Mouse (Mus musculus) midbrain, postnatal 0 days (tissue): ENCODE data around the gene Gm11555. TPM values are rescaled to one million over a fixed set of nuclear protein-coding genes. Genes with fewer than 3 reads are reported as not detected.
A peak's percentile ranks its signal among the peaks of the same experiment; 100 is the strongest.
"Not testable (repeated sequence)": the region's sequence is repeated elsewhere in the genome, so short reads cannot be mapped to it uniquely, and the experiment has no call there.

Experiments used
- ATAC-seq: fragments of 200-750 bp; cut with Nextera tagmentation; 2 replicates; pipeline ENCODE4 v1.8.0; 2017; ENCODE audit warnings: moderate number of reproducible peaks, mild to moderate bottlenecking, moderate TSS enrichment, moderate library complexity; ENCODE audit not compliant: low FRiP score
- DNase-seq: peaks from one replicate; pipeline ENCODE4 v3.0.0-alpha.2; 2015; ENCODE audit warnings: low spot score
- H3K27ac ChIP-seq: fragments of 300-500 bp; sonication (generic); 2 replicates; pipeline ENCODE4 v1.5.1; 2014; ENCODE audit warnings: low read depth, mild to moderate bottlenecking, low read length, mixed read lengths
- H3K27me3 ChIP-seq: fragments of 300-500 bp; sonication (generic); 2 replicates; pipeline ENCODE4 v1.6.1; 2014; ENCODE audit warnings: low read length, control low read depth, mixed read lengths; ENCODE audit not compliant: insufficient read depth
- H3K36me3 ChIP-seq: fragments of 300-500 bp; sonication (generic); 2 replicates; pipeline ENCODE4 v1.6.1; 2014; ENCODE audit warnings: low read length, control low read depth, mixed read lengths; ENCODE audit not compliant: insufficient read depth
- H3K4me1 ChIP-seq: fragments of 300-500 bp; sonication (generic); 2 replicates; pipeline ENCODE4 v1.6.1; 2014; ENCODE audit warnings: mild to moderate bottlenecking, control low read depth, antibody characterized with exemption, low read length, mixed read lengths; ENCODE audit not compliant: insufficient read depth
- H3K4me2 ChIP-seq: fragments of 300-500 bp; sonication (generic); 2 replicates; pipeline ENCODE4 v1.6.1; 2014; ENCODE audit warnings: low read depth, mild to moderate bottlenecking, low read length, mixed read lengths; ENCODE audit not compliant: poor library complexity, severe bottlenecking
- H3K4me3 ChIP-seq: fragments of 300-500 bp; sonication (generic); 2 replicates; pipeline ENCODE4 v1.5.1; 2014; ENCODE audit warnings: low read depth, mild to moderate bottlenecking, low read length, moderate library complexity
- H3K9ac ChIP-seq: fragments of 300-500 bp; sonication (generic); replicated peaks from 2 replicates; pipeline ENCODE4 v1.6.1; 2014; ENCODE audit warnings: mild to moderate bottlenecking, low read length, moderate library complexity, mixed read lengths; ENCODE audit not compliant: poor library complexity, severe bottlenecking
- H3K9me3 ChIP-seq: fragments of 300-500 bp; sonication (generic); 2 replicates; pipeline ENCODE4 v1.6.1; 2016; ENCODE audit warnings: low read length, control low read depth
- CTCF ChIP-seq: IDR thresholded peaks from 2 replicates; pipeline ENCODE4 v1.5.1; 2016; ENCODE audit warnings: antibody characterized with exemption, mild to moderate bottlenecking
- WGBS: fragments of 180-500 bp; shearing (Covaris S2); extraction: QIAGEN DNeasy Blood & Tissue Kit; methylation state at CpG from one replicate; pipeline ENCODE4 v1.1.7; 2014; 5-methylcytosine and 5-hydroxymethylcytosine counted together
- polyA plus RNA-seq: library from polyadenylated mRNA; unstranded; fragments of >200 nt; fragmentation: Nextera tagmentation; extraction: Ambion mirVana; gene quantifications from 2 replicates; pipeline ENCODE4 v1.2.1, GENCODE M21; 2015
- total RNA-seq: library from RNA; depleted of rRNA; stranded (reverse); fragments of >200 nt; gene quantifications from 2 replicates; pipeline ENCODE4 v1.2.3, GENCODE M21; 2014

Gm11555 gene
- total and polyA plus RNA-seq, 2 experiments from 2014 or later: not detected

DNA sequence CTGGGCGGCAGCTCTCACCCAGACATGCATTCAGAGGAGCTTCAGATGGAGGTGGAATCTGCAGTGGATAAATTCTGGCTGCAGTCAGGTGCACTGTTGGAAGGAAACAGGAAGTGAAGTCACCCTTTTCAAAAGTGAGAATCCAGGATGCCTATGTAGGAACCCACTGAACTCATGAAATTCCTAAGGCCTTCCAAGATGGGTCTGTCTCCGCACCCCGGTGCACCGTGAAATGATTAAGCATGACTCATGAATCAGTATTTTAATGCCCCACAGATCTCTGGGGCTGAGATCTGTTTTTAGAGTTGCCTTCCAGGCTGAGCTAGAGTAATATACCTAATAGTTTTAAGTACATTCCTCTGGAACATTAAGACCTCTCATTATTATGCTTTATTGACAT, 9.2 kb upstream of the Gm11555 start:
- H3K9ac ChIP-seq: no peak overlapping the region
- ATAC-seq: no peak
- no peaks in the 10 kb centered on the region for H3K4me1 ChIP-seq
- no peaks in the 10 kb centered on the region for H3K27me3 ChIP-seq
- no peak overlapping the region for H3K27ac ChIP-seq
- TF ChIP-seq CTCF: no peak
- no peaks in the 10 kb centered on the region for H3K36me3 ChIP-seq
- WGBS: 92% methylated on average over 4 of the region's 4 CpGs
- no peak for DNase-seq
- no peak overlapping the region for H3K4me2 ChIP-seq
- no peaks in the 10 kb centered on the region for H3K9me3 ChIP-seq
- no peak overlapping the region for H3K4me3 ChIP-seq

DNA sequence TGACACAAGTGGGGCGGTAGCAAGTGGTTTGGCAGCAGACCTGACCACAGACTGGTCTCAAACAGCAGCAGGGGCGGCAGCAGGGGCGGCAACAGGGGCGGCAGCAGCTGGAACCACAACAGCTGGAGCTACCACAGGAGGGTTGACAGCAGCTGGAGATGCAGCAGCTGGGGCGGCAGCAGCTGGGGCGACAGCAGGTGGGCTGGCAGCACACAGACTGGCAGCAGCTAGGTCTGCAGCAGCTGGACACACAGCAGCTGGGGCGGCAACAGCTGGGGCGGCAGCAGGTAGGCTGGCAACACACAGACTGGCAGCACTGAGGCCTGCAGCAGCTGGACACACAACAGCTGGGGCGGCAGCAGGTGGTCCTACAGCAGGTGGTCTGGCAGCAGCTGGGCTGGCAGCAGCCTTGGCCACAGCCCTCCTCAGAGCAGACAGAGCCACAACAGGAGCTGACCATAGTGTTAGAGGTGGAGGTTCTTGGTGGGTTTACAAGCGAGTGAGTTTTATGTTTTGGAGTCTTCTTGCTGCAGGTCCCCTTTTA, 8.5 kb upstream of the Gm11555 start, which contains the start of gene Gm11563:
Gene Gm11563 (minus strand): TSS at position 494 of the 544 bp plus-strand sequence.
- not testable (repeated sequence) for H3K4me1 ChIP-seq, ATAC-seq, H3K4me3 ChIP-seq, H3K27ac ChIP-seq, H3K27me3 ChIP-seq, H3K4me2 ChIP-seq, H3K9ac ChIP-seq, H3K36me3 ChIP-seq, DNase-seq, H3K9me3 ChIP-seq
- WGBS: 67% methylated on average over 10 of the region's 10 CpGs

DNA sequence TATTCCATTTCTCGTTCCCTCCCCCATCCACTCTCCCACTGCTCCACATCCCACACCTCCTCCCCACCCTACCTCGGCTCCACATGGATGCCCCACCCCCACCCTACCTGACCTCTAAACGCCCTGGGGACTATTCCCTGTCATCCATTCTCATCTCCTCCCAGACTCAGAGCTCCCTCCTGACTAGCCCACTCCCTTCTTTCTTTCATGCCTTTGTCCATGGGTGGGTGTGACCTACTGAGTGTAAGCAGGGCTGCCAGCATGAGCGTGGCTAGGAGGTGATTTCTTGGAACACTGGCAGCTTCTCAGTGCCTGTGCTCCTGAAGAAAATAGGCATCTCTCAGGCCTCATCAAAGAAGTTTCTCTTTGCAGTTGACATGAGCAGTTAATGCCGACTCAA, 7.0 kb upstream of the Gm11555 start:
- no peaks in the 10 kb centered on the region for H3K4me1 ChIP-seq
- DNase-seq (no peak), ATAC-seq (no peak)
- no peaks in the 10 kb centered on the region for H3K27me3 ChIP-seq
- 48% methylated on average over 5 of the region's 5 CpGs for WGBS
- TF ChIP-seq CTCF: no peak
- no peak overlapping the region for H3K4me3 ChIP-seq
- no peaks in the 10 kb centered on the region for H3K36me3 ChIP-seq
- H3K4me2 ChIP-seq: no peak overlapping the region
- H3K27ac ChIP-seq: no peak overlapping the region
- no peak overlapping the region for H3K9ac ChIP-seq
- no peaks in the 10 kb centered on the region for H3K9me3 ChIP-seq

DNA sequence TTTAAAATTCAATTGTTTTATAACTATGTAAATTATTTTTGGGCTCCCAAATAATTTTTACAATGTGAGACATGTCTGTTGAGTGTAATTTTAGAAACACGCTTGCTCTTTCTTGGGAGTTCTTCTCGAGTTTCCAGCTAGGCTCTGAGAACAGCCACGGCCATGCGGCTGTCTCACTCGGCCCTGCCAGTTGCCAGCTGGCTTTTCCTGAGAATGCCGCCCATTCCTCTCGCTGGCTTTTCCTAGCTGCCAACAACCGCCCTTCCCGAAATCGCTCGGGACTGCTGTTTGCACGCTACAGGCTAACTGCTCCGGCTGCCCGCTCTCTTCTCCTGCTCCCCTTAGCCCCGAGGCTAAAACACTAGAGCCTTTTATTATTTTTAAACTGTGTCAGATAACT, 3.6 kb downstream of the Gm11555 start:
- no peak for TF ChIP-seq CTCF
- no peak for ATAC-seq
- Histone ChIP-seq H3K4me2 (no peak overlapping the region), H3K27ac (no peak overlapping the region), H3K9me3 (no peaks in the 10 kb centered on the region), H3K27me3 (no peaks in the 10 kb centered on the region), H3K36me3 (no peaks in the 10 kb centered on the region), H3K4me3 (no peak overlapping the region), H3K4me1 (no peaks in the 10 kb centered on the region), H3K9ac (no peak overlapping the region)
- 91% methylated on average over 15 of the region's 15 CpGs for WGBS
- DNase-seq: no peak

DNA sequence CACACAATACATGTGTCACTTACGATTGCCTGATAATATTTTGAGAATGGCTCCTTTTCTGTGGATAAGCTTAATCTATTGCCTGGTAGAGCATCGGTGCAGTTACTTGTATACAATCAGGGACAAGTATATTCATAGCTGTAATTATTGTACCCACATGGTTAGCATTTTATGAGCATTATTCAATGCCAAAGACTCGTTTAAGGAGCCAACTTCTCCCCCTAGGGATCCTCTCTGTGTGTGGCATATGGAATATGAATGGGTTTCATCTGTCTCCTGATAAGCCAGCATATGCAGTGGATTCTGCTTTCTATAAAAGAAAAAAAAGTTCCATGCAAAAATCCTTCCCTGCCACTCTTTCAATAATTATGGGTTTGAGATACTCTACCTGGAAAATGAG, 5.7 kb downstream of the Gm11555 start:
- Histone ChIP-seq H3K27me3 (no peaks in the 10 kb centered on the region), H3K4me3 (no peak overlapping the region), H3K9ac (no peak overlapping the region), H3K27ac (no peak overlapping the region), H3K9me3 (no peaks in the 10 kb centered on the region), H3K36me3 (no peaks in the 10 kb centered on the region), H3K4me1 (no peaks in the 10 kb centered on the region), H3K4me2 (no peak overlapping the region)
- 74% methylated on average over 3 of the region's 3 CpGs for WGBS
- TF ChIP-seq CTCF: no peak
- ATAC-seq (no peak), DNase-seq (peak; percentile 31)

DNA sequence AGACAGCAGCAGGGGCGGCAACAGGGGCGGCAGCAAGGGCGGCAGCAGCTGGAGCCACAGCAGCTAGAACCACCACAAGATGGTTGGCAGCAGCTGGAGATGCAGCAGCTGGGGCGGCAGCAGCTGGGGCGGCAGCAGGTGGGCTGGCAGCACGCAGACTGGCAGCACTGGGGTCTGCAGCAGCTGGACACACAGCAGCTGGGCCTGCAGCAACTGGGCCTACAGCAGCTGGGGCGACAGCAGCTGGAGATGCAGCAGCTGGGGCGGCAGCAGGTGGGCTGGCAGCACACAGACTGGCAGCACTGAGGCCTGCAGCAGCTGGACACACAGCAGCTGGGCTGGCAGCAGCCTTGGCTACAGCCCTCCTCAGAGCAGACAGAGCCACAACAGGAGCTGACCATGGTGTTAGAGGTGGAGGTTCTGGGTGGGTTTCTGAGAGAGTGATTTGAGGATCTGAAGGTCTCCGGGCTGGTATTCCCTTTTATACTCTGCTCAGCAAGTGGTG, 6.3 kb downstream of the Gm11555 start, which contains the start of gene Krtap4-7:
Gene Krtap4-7 (minus strand): TSS at position 455 of the 505 bp plus-strand sequence.
- WGBS: 85% methylated on average over 9 of the region's 9 CpGs
- not testable (repeated sequence) for DNase-seq, H3K4me3 ChIP-seq, H3K9me3 ChIP-seq, H3K9ac ChIP-seq, H3K4me1 ChIP-seq, H3K27me3 ChIP-seq, H3K36me3 ChIP-seq, H3K4me2 ChIP-seq, H3K27ac ChIP-seq, ATAC-seq
